Mouse (Mus musculus) liver, adult 10 weeks (tissue): ENCODE results near the gene Olfr549. TPM values are rescaled to one million over a fixed set of nuclear protein-coding genes. Genes with fewer than 3 reads are reported as not detected.

ENCODE experiments used
- polyA plus RNA-seq: library from polyadenylated mRNA; stranded (reverse); fragments of 350-450 nt; fragmentation: Illumina TruSeq; extraction: RNeasy Lipid Tissue Mini Kit (QIAGEN cat#74804); gene quantifications from one replicate; pipeline ENCODE4 v1.2.3, GENCODE M21; 2014; ENCODE audit warnings: low read depth, low replicate concordance

Gene Olfr549
- not detected for polyA plus RNA-seq

DNA sequence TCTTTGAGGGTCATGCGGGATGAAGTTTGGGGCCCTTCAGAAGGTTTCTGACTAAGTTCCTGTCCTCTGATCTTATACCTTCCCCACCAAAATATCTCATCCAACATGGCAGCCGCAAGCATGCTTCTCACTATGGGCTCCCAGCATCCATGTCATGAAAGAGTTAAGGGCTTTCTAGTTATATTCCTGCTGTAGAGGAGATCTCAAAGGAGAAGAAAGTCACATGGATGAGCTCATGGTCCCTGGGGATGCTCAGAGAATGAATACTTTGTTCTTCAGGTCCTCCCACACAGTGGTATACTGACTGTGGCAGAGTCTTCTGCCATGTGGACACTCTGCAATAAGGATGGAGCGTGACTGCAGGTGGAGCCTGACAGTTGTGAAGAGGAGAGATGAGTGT is at the start of gene Olfr549:
Olfr549 (plus strand) TSS at position 301 of the 400 bp plus-strand sequence.

GRCm38 (mm10) chr7:102534449-102534848 is 15.2 kb upstream of the Olfr549 start, which contains the start of gene Olfr547:
Olfr547 (plus strand) TSS chr7:102534749.

GRCm38 (mm10) chr7:102540596-102540995 is 9.1 kb upstream of the Olfr549 start, which contains the start of gene Olfr548-ps1:
Olfr548-ps1 (plus strand) TSS chr7:102540896.

GRCm38 (mm10) chr7:102564999-102565997 is 15.6 kb downstream of the Olfr549 start, which contains the start of gene Trim21:
Trim21 (minus strand) TSS chr7:102565486.

DNA sequence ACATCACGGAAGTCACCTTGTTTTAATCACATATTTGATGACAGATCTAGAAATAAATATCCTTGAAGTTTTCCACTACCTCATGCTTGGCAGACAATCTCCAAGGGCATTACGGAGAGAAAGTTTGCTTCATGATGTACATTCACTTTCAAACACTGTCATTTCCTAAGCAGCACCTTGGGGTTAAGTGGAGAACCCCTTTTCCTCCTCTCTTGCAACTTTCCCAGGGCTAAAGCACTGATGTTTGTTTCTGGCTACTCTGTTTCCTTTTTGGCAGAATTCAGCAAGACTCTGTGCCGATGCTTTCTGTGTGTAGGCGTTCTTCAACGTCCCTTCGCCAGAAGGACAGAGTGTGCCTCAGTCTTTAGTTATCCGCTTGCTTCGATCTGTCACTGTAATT is 21.5 kb downstream of the Olfr549 start, which contains the start of gene Olfr550:
Olfr550 (plus strand) TSS at position 301 of the 400 bp plus-strand sequence.

DNA sequence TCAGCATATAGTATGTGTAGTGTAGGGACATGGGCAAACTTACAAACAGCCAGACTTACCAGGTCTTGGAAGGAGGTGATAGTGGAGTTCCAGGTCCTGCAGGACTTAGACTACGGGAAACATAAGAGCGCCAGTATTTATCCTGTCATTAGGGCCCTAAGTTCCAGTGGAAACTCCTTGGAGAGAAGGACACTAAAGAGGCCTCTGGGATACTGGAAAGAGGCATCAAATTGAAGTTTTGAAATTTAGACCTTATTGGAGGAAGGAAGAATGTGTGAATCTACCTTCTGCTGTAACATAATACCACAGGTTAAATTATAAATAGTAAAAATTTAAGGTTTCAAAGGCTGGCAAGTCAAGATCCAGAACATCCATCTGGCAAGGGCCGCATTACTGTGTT is 42.1 kb downstream of the Olfr549 start, which contains the start of gene Olfr551:
Olfr551 (minus strand) TSS at position 101 of the 400 bp plus-strand sequence.

DNA sequence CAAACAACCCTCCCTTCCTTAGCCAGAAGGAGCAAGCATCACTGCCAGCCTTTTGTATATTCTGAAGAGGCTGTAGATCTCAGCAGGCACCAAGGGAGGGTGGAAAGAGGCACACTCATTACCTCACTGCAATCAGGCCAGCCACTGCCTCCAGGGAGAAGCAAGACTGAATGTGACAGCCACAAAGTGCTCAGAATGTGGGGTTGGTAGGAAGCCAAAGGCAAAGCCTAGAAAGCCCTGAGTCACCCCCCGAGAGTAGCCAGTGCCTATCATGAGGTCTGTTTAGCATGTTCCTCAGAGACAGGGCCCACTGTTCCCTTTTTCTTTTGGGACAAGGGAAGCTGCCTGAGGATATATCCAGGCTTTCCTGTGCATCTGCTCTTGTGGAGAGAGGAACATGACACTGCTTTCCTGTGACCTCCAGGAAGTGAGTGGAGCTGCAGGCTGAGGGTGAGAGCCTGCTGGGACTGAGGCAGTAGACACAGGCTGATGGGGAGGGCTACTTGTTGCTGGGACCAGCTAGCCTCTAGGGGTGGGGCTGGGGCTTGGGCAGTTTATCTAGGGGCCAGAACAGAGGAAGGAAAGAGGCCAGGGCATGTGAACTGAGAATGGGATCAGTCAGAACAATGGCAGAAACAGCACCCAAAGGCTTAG is 47.8 kb downstream of the Olfr549 start, which contains the start of gene Olfr552:
Olfr552 (plus strand) TSS at position 393 of the 654 bp plus-strand sequence.

Other genes with a start within 250 kb of the Olfr549 start
- gene Rrm1, start 108.2 kb upstream of the Olfr549 start, polyA plus RNA-seq = 6.7 TPM
- not detected for gene Olfr543, start 68.2 kb upstream of the Olfr549 start, polyA plus RNA-seq
- not detected for gene Olfr544, start 61.6 kb upstream of the Olfr549 start, polyA plus RNA-seq
- gene Olfr545, start 50.3 kb upstream of the Olfr549 start, polyA plus RNA-seq = not detected
- gene Olfr547, start 15.1 kb upstream of the Olfr549 start, polyA plus RNA-seq = not detected
- not detected for gene Olfr548-ps1, start 9.0 kb upstream of the Olfr549 start, polyA plus RNA-seq
- gene Trim21, start 15.6 kb downstream of the Olfr549 start, polyA plus RNA-seq = 7.4 TPM
- not detected for gene Olfr550, start 21.6 kb downstream of the Olfr549 start, polyA plus RNA-seq
- gene Olfr551, start 42.0 kb downstream of the Olfr549 start, polyA plus RNA-seq = not detected
- not detected for gene Olfr552, start 47.9 kb downstream of the Olfr549 start, polyA plus RNA-seq
- not detected for gene Olfr553, start 68.3 kb downstream of the Olfr549 start, polyA plus RNA-seq
- not detected for gene Olfr554, start 88.6 kb downstream of the Olfr549 start, polyA plus RNA-seq
- not detected for gene Olfr555, start 109.0 kb downstream of the Olfr549 start, polyA plus RNA-seq
- gene Olfr556, start 115.0 kb downstream of the Olfr549 start, polyA plus RNA-seq = not detected
- 2.0 TPM for gene Trim68, start 137.5 kb downstream of the Olfr549 start, polyA plus RNA-seq
- not detected for gene Olfr557, start 146.0 kb downstream of the Olfr549 start, polyA plus RNA-seq
- not detected for gene Olfr558, start 152.3 kb downstream of the Olfr549 start, polyA plus RNA-seq
- not detected for gene Olfr33, start 169.2 kb downstream of the Olfr549 start, polyA plus RNA-seq
- not detected for gene Olfr559, start 177.6 kb downstream of the Olfr549 start, polyA plus RNA-seq
- gene Olfr560, start 209.5 kb downstream of the Olfr549 start, polyA plus RNA-seq = not detected
- not detected for gene Olfr78, start 209.6 kb downstream of the Olfr549 start, polyA plus RNA-seq
- not detected for gene Olfr561, start 221.4 kb downstream of the Olfr549 start, polyA plus RNA-seq